22 mouse cellular contexts compared by ENCODE assay signal in genomic region chrX:140530632-140531031, GRCm38 (mm10).
DNase-seq lines count a peak whose midpoint lies in the region; ATAC-seq and TF ChIP-seq lines count a peak whose summit lies in the region.
"Had no signal": no experiment of that assay in that cellular context is flagged by ENCODE, and none has a peak within 500 bp of the region (broad histone marks: within the 10 kb centered on the region; RNA-seq: fewer than 3 reads in every experiment).

No protein-coding gene starts in this region.

- no peak for TF ChIP-seq POLR2A in MEL (IDR thresholded peaks at IDR 0.05; ENCODE audit: control insufficient read depth in 1 of 2, insufficient read depth in 1 of 2, low read depth in 1 of 2, low read length in 2 of 2, poor library complexity in 1 of 2)

- DNase-seq in liver, embryonic 11.5 days (ENCODE audit: low spot score) = no peak
- no peak for DNase-seq in liver, postnatal 0 days
- no peak for DNase-seq in MEL (ENCODE audit: low read depth, low spot score)
- DNase-seq in liver, embryonic 14.5 days (ENCODE audit: low read depth in 3 of 3, low spot score in 3 of 3) = no peak
- no peak for DNase-seq in embryo, embryonic 11 days
- DNase-seq: adrenal gland, adult 2 months; adrenal gland, postnatal 10 days; adrenal gland, postnatal 25 days; B cell, adult 2 months; cerebellum, adult 11 months; cerebellum, adult 18-20 months; cerebellum, adult 8-10 months; cerebellum, adult 9-11 months; cerebellum, postnatal 14 days; cerebellum, postnatal 36 days; forebrain, postnatal 0 days had no signal

- no peak for TF ChIP-seq CTCF in liver, postnatal 0 days (IDR thresholded peaks at IDR 0.05; ENCODE audit: low read depth)
- TF ChIP-seq CTCF in MEL (IDR thresholded peaks at IDR 0.05 in 2 of 3, conservative IDR thresholded peaks at IDR 0.05 in 1 of 3; ENCODE audit: control insufficient read depth in 1 of 3, insufficient read depth in 1 of 3, low read depth in 2 of 3, low read length in 3 of 3, poor library complexity in 1 of 3, severe bottlenecking in 1 of 3) = no peak
- no peak for TF ChIP-seq CTCF in liver, embryonic 14.5 days (IDR thresholded peaks at IDR 0.05; ENCODE audit: low read depth)

- no peak overlapping the region for H3K9ac ChIP-seq in liver, embryonic 11.5 days (ENCODE audit: low read depth, low read length)
- H3K9ac ChIP-seq in liver, postnatal 0 days (replicated peaks) = no peak overlapping the region
- no peak overlapping the region for H3K9ac ChIP-seq in MEL (ENCODE audit: control insufficient read depth, low read depth, low read length, poor library complexity, severe bottlenecking)
- no peak overlapping the region for H3K9ac ChIP-seq in liver, embryonic 14.5 days (replicated peaks)
- H3K9ac ChIP-seq: embryonic facial prominence, embryonic 12.5 days; forebrain, embryonic 13.5 days; forebrain, embryonic 15.5 days; forebrain, postnatal 0 days had no signal

- H3K4me3 ChIP-seq in liver, embryonic 11.5 days (ENCODE audit: low read depth, low read length) = no peak overlapping the region
- H3K4me3 ChIP-seq in liver, postnatal 0 days (ENCODE audit: low read depth, low read length) = no peak overlapping the region
- H3K4me3 ChIP-seq in MEL (ENCODE audit: control insufficient read depth in 1 of 2, insufficient read depth in 1 of 2, low read depth in 2 of 2, low read length in 2 of 2) = no peak overlapping the region
- H3K4me3 ChIP-seq in liver, embryonic 14.5 days (ENCODE audit: insufficient read depth in 1 of 2, low read depth in 2 of 2, low read length in 2 of 2) = no peak overlapping the region
- H3K4me3 ChIP-seq: embryonic facial prominence, embryonic 10.5 days; embryonic facial prominence, embryonic 12.5 days; forebrain, embryonic 13.5 days; forebrain, embryonic 15.5 days had no signal

- no peaks in the 10 kb centered on the region; the same call in 1 of the 2 replicates for H3K4me1 ChIP-seq in liver, embryonic 11.5 days (replicated peaks; ENCODE audit: control insufficient read depth, insufficient read depth, low read length)
- H3K4me1 ChIP-seq in liver, postnatal 0 days (ENCODE audit: insufficient read depth) = peaks cover 10% of the 10 kb centered on the region
- H3K4me1 ChIP-seq in MEL (ENCODE audit: control insufficient read depth in 1 of 2, insufficient read depth in 2 of 2, low read length in 2 of 2) = peaks cover 0 to 2% of the 10 kb centered on the region in 2 experiments; a peak in 2 of 4 replicates
- H3K4me1 ChIP-seq in liver, embryonic 14.5 days (replicated peaks; ENCODE audit: control insufficient read depth in 2 of 2, insufficient read depth in 2 of 2, low read length in 1 of 2) = peaks cover 0 to 8% of the 10 kb centered on the region in 2 experiments; a peak in 2 of 4 replicates
- H3K4me1 ChIP-seq: embryonic facial prominence, embryonic 12.5 days; forebrain, embryonic 13.5 days; forebrain, embryonic 15.5 days had no signal

- no peak overlapping the region for H3K27ac ChIP-seq in liver, embryonic 11.5 days (ENCODE audit: low read depth, low read length)
- H3K27ac ChIP-seq in liver, postnatal 0 days (ENCODE audit: low read depth) = no peak overlapping the region
- no peak overlapping the region for H3K27ac ChIP-seq in MEL (ENCODE audit: control insufficient read depth, low read depth, low read length)
- no peak overlapping the region for H3K27ac ChIP-seq in liver, embryonic 14.5 days
- H3K27ac ChIP-seq: embryonic facial prominence, embryonic 10.5 days; embryonic facial prominence, embryonic 12.5 days; forebrain, embryonic 13.5 days; forebrain, embryonic 15.5 days had no signal

- ATAC-seq in liver, embryonic 11.5 days (replicated peaks; ENCODE audit: low FRiP score) = peak; percentile 56; the same call in 1 of the 2 replicates
- no peak for ATAC-seq in liver, postnatal 0 days
- peak; percentile 52; the same call in 1 of the 2 replicates for ATAC-seq in liver, embryonic 14.5 days (ENCODE audit: insufficient read depth)
- ATAC-seq: forebrain, embryonic 13.5 days; forebrain, embryonic 15.5 days; forebrain, postnatal 0 days had no signal

- no peak for TF ChIP-seq RAD21 in MEL (IDR thresholded peaks at IDR 0.05; ENCODE audit: low read depth, low read length)

- peaks cover 4% of the 10 kb centered on the region for H3K27me3 ChIP-seq in liver, embryonic 11.5 days (replicated peaks; ENCODE audit: control insufficient read depth, insufficient read depth, low read length)
- no peaks in the 10 kb centered on the region for H3K27me3 ChIP-seq in liver, postnatal 0 days (ENCODE audit: insufficient read depth, low read length)
- H3K27me3 ChIP-seq in MEL (ENCODE audit: control insufficient read depth in 1 of 2, insufficient read depth in 2 of 2, low read length in 2 of 2) = no peaks in the 10 kb centered on the region
- H3K27me3 ChIP-seq in liver, embryonic 14.5 days (ENCODE audit: control insufficient read depth, insufficient read depth, low read length) = no peaks in the 10 kb centered on the region
- H3K27me3 ChIP-seq: CH12.LX had no signal

- no peaks in the 10 kb centered on the region for H3K9me3 ChIP-seq in liver, embryonic 11.5 days (ENCODE audit: control insufficient read depth, low read length)
- no peaks in the 10 kb centered on the region for H3K9me3 ChIP-seq in liver, postnatal 0 days (ENCODE audit: low read length)
- H3K9me3 ChIP-seq in MEL (replicated peaks; ENCODE audit: insufficient read depth, low read length) = no peaks in the 10 kb centered on the region
- H3K9me3 ChIP-seq in liver, embryonic 14.5 days (ENCODE audit: control insufficient read depth, low read length) = no peaks in the 10 kb centered on the region
- H3K9me3 ChIP-seq: embryonic facial prominence, embryonic 10.5 days; embryonic facial prominence, embryonic 12.5 days; forebrain, embryonic 13.5 days; forebrain, embryonic 15.5 days; G1E had no signal

- H3K36me3 ChIP-seq in liver, embryonic 11.5 days (ENCODE audit: control insufficient read depth, insufficient read depth, low read length) = no peaks in the 10 kb centered on the region
- H3K36me3 ChIP-seq in liver, postnatal 0 days (replicated peaks; ENCODE audit: insufficient read depth, low read length) = no peaks in the 10 kb centered on the region
- no peaks in the 10 kb centered on the region for H3K36me3 ChIP-seq in MEL (ENCODE audit: control insufficient read depth in 1 of 2, insufficient read depth in 2 of 2, low read length in 2 of 2)
- no peaks in the 10 kb centered on the region for H3K36me3 ChIP-seq in liver, embryonic 14.5 days (replicated peaks; ENCODE audit: control insufficient read depth, insufficient read depth, low read depth)
- H3K36me3 ChIP-seq: embryonic facial prominence, embryonic 10.5 days; embryonic facial prominence, embryonic 12.5 days; forebrain, embryonic 15.5 days; G1E had no signal

- TF ChIP-seq EP300 in liver, postnatal 0 days (IDR thresholded peaks at IDR 0.05; ENCODE audit: low read depth) = no peak
- TF ChIP-seq EP300 in MEL (IDR thresholded peaks at IDR 0.05; ENCODE audit: low read depth in 1 of 2, low read length in 2 of 2) = no peak
- no peak for TF ChIP-seq EP300 in liver, embryonic 14.5 days (IDR thresholded peaks at IDR 0.05; ENCODE audit: low read depth)

- H3K4me2 ChIP-seq in liver, embryonic 11.5 days = no peak overlapping the region
- H3K4me2 ChIP-seq in liver, postnatal 0 days (ENCODE audit: low read depth, low read length) = no peak overlapping the region
- H3K4me2 ChIP-seq in liver, embryonic 14.5 days (ENCODE audit: low read depth) = no peak overlapping the region
- H3K4me2 ChIP-seq: embryonic facial prominence, embryonic 12.5 days; forebrain, embryonic 13.5 days; forebrain, embryonic 15.5 days had no signal

- H3K79me2 ChIP-seq in MEL (ENCODE audit: control insufficient read depth, insufficient read depth, low read length, poor library complexity) = no peaks in the 10 kb centered on the region

- 55% methylated on average over 5 of the region's 5 CpGs for WGBS in liver, embryonic 11.5 days
- 56% methylated on average over 5 of the region's 5 CpGs for WGBS in liver, postnatal 0 days (ENCODE audit: insufficient replicate concordance)
- WGBS in liver, embryonic 14.5 days (ENCODE audit: insufficient replicate concordance) = 29% methylated on average over 5 of the region's 5 CpGs

TF ChIP-seq in MEL, 35 proteins besides CTCF, POLR2A, EP300 and RAD21:
- TF ChIP-seq GATA1 (IDR thresholded peaks at IDR 0.05; ENCODE audit: low read depth, low read length) (0 out of 2 replicates have a peak, but pooled peaks have one; percentile 17), ZKSCAN1 (IDR thresholded peaks at IDR 0.05; ENCODE audit: low read depth, low read length) (no peak), JUND (IDR thresholded peaks at IDR 0.05; ENCODE audit: low read depth, low read length) (no peak), E2F4 (IDR thresholded peaks at IDR 0.05; ENCODE audit: borderline replicate concordance, low read depth, low read length) (no peak)
